Mouse (Mus musculus) spleen, postnatal 4 days (tissue): Measurements from ENCODE around the gene Tmem53.

Source experiments
- DNase-seq, 2 experiments: peaks; one replicate each; pipeline ENCODE4 v3.0.0; 2022; ENCODE audit warnings: low spot score in 2 of 2

Gene Tmem53

GRCm38 (mm10) chr4:117251801-117252316 lies at the start of gene Tmem53, which contains the start of gene Armh1:
Gene Tmem53, plus strand, starts transcription at chr4:117251951.
Gene Armh1, minus strand, starts transcription at chr4:117252125.
- peak; percentile 94 to 96 for DNase-seq

- peak in 1 of 2 experiments; percentile 33 for DNase-seq
Measured at GRCm38 (mm10) chr4:117202046-117202991, 49.4 kb upstream of the Tmem53 start.

- no peak for DNase-seq
Measured at GRCm38 (mm10) chr4:117202992-117203354, 48.8 kb upstream of the Tmem53 start.

- no peak for DNase-seq
Measured at GRCm38 (mm10) chr4:117209592-117209991, 42.2 kb upstream of the Tmem53 start.

- peak; percentile 81 to 93 for DNase-seq
Measured at GRCm38 (mm10) chr4:117210147-117211074, 41.3 kb upstream of the Tmem53 start.

GRCm38 (mm10) chr4:117214250-117214649 lies 37.5 kb upstream of the Tmem53 start:
- no peak for DNase-seq

GRCm38 (mm10) chr4:117217029-117217428 lies 34.7 kb upstream of the Tmem53 start:
- no peak for DNase-seq

GRCm38 (mm10) chr4:117218517-117219219 lies 33.1 kb upstream of the Tmem53 start:
- peak; percentile 28 to 79 for DNase-seq

GRCm38 (mm10) chr4:117220741-117221515 lies 30.8 kb upstream of the Tmem53 start:
- DNase-seq, result no peak

GRCm38 (mm10) chr4:117221836-117222235 lies 29.9 kb upstream of the Tmem53 start:
- no peak for DNase-seq

- DNase-seq, result no peak
Measured at GRCm38 (mm10) chr4:117223001-117223400, 28.8 kb upstream of the Tmem53 start.

- DNase-seq, result no peak
Measured at GRCm38 (mm10) chr4:117224122-117224521, 27.6 kb upstream of the Tmem53 start.

- no peak for DNase-seq
Measured at GRCm38 (mm10) chr4:117225250-117225649, 26.5 kb upstream of the Tmem53 start.

- no peak for DNase-seq
Measured at GRCm38 (mm10) chr4:117229590-117229989, 22.2 kb upstream of the Tmem53 start.

GRCm38 (mm10) chr4:117230331-117230730 lies 21.4 kb upstream of the Tmem53 start:
- DNase-seq, result no peak

GRCm38 (mm10) chr4:117231208-117231607 lies 20.5 kb upstream of the Tmem53 start:
- DNase-seq, result no peak

GRCm38 (mm10) chr4:117234166-117234741 lies 17.5 kb upstream of the Tmem53 start:
- DNase-seq, result no peak

GRCm38 (mm10) chr4:117235822-117236221 lies 15.9 kb upstream of the Tmem53 start:
- DNase-seq, result no peak

GRCm38 (mm10) chr4:117239153-117239552 lies 12.6 kb upstream of the Tmem53 start:
- no peak for DNase-seq

GRCm38 (mm10) chr4:117240867-117241266 lies 10.9 kb upstream of the Tmem53 start:
- no peak for DNase-seq
